Mouse (Mus musculus) liver, embryonic 13.5 days (tissue): Measurements from ENCODE around the gene Cd7. TPM values are rescaled to one million over a fixed set of nuclear protein-coding genes. Genes with fewer than 3 reads are reported as not detected.

Source experiments
- ATAC-seq: fragments of 200-750 bp; cut with Nextera tagmentation; 2 replicates; pipeline ENCODE4 v1.8.0; 2017; ENCODE audit warnings: low read depth, mild to moderate bottlenecking, moderate number of reproducible peaks, moderate library complexity
- DNase-seq: peaks from one replicate; pipeline ENCODE4 v3.0.0; 2022
- H3K27ac ChIP-seq: fragments of 300-500 bp; sonication (generic); 2 replicates; pipeline ENCODE4 v1.5.1; 2015; ENCODE audit warnings: moderate library complexity, mild to moderate bottlenecking, inconsistent platforms
- H3K27me3 ChIP-seq: fragments of 300-500 bp; sonication (generic); 2 replicates; pipeline ENCODE4 v1.6.1; 2015; ENCODE audit warnings: mild to moderate bottlenecking, inconsistent platforms
- H3K36me3 ChIP-seq: fragments of 300-500 bp; sonication (generic); 2 replicates; pipeline ENCODE4 v1.6.1; 2015; ENCODE audit warnings: mild to moderate bottlenecking, inconsistent platforms
- H3K4me1 ChIP-seq: fragments of 300-500 bp; sonication (generic); replicated peaks from 2 replicates; pipeline ENCODE4 v1.6.1; 2015; ENCODE audit warnings: inconsistent platforms
- H3K4me2 ChIP-seq: fragments of 300-500 bp; sonication (generic); 2 replicates; pipeline ENCODE4 v1.6.1; 2015; ENCODE audit warnings: inconsistent platforms, mild to moderate bottlenecking, moderate library complexity
- H3K4me3 ChIP-seq: fragments of 300-500 bp; sonication (generic); replicated peaks from 2 replicates; pipeline ENCODE4 v1.5.1; 2015; ENCODE audit warnings: mild to moderate bottlenecking, inconsistent platforms
- H3K9ac ChIP-seq: fragments of 300-500 bp; sonication (generic); 2 replicates; pipeline ENCODE4 v1.6.1; 2015; ENCODE audit warnings: mild to moderate bottlenecking, inconsistent platforms
- H3K9me3 ChIP-seq: fragments of 300-500 bp; sonication (generic); replicated peaks from 2 replicates; pipeline ENCODE4 v1.6.1; 2016; ENCODE audit warnings: inconsistent platforms
- WGBS: fragments of 180-500 bp; shearing (Covaris S2); methylation state at CpG from one replicate; pipeline ENCODE4 v1.1.7; 2015; ENCODE audit not compliant: insufficient replicate concordance; 5-methylcytosine and 5-hydroxymethylcytosine counted together
- polyA plus RNA-seq: library from polyadenylated mRNA; unstranded; fragments of >200 nt; fragmentation: Nextera tagmentation; extraction: Ambion mirVana; gene quantifications from 2 replicates; pipeline ENCODE4 v1.2.1, GENCODE M21; 2015

The Cd7 gene
- polyA plus RNA-seq, 1 experiment from 2014 or later, result 0.39 TPM

- Histone ChIP-seq H3K4me3 (peak within 1 kb of the TSS; percentile 96), H3K9me3 (no peaks in the 10 kb centered on the region), H3K4me2 (peak within 1 kb of the TSS; percentile 85), H3K27me3 (no peaks in the 10 kb centered on the region), H3K9ac (peak within 1 kb of the TSS; percentile 98), H3K4me1 (peaks cover 72% of the 10 kb centered on the region), H3K36me3 (peaks cover 14% of the 10 kb centered on the region), H3K27ac (peak within 1 kb of the TSS; percentile 94)
- DNase-seq (peak; percentile 96), ATAC-seq (peak; percentile 80)
- under 1% methylated on average over 57 of the region's 59 CpGs for WGBS
Observed at GRCm38 (mm10) chr11:120990951-120991526, 48.2 kb downstream of the Cd7 start, which contains the start of gene Csnk1d. Csnk1d (minus strand) TSS chr11:120991330.

GRCm38 (mm10) chr11:120990126-120990781, 49.0 kb downstream of the Cd7 start:
- Histone ChIP-seq H3K4me1 (peaks cover 80% of the 10 kb centered on the region), H3K4me3 (peak overlapping the region; percentile 96), H3K27me3 (no peaks in the 10 kb centered on the region), H3K4me2 (peak overlapping the region; percentile 85), H3K36me3 (peaks cover 22% of the 10 kb centered on the region), H3K9ac (peak overlapping the region; percentile 98), H3K9me3 (no peaks in the 10 kb centered on the region), H3K27ac (peak overlapping the region; percentile 94)
- DNase-seq, result peak; percentile 52
- WGBS, result 2% methylated on average over 31 of the region's 35 CpGs
- peak; percentile 73 for ATAC-seq

- Histone ChIP-seq H3K9ac (peak overlapping the region; percentile 98), H3K4me3 (peak overlapping the region; percentile 96), H3K27me3 (no peaks in the 10 kb centered on the region), H3K4me2 (peak overlapping the region; percentile 85), H3K4me1 (peaks cover 80% of the 10 kb centered on the region), H3K27ac (peak overlapping the region; percentile 94), H3K36me3 (peaks cover 29% of the 10 kb centered on the region), H3K9me3 (no peaks in the 10 kb centered on the region)
- no peak for DNase-seq
- no peak for ATAC-seq
- WGBS, result 33% methylated on average over 1 of the region's 1 CpGs
Observed at GRCm38 (mm10) chr11:120989523-120989922, 49.7 kb downstream of the Cd7 start.

- Histone ChIP-seq H3K4me3 (peak overlapping the region; percentile 96; the same call in 1 of the 2 replicates), H3K9ac (peak overlapping the region; percentile 20), H3K27me3 (no peaks in the 10 kb centered on the region), H3K9me3 (no peaks in the 10 kb centered on the region), H3K36me3 (peaks cover 40% of the 10 kb centered on the region), H3K4me1 (peaks cover 83% of the 10 kb centered on the region), H3K27ac (peak overlapping the region; percentile 62), H3K4me2 (peak overlapping the region; percentile 85)
- DNase-seq (no peak), ATAC-seq (no peak)
- 65% methylated on average over 4 of the region's 4 CpGs for WGBS
Observed at GRCm38 (mm10) chr11:120988410-120988809, 50.8 kb downstream of the Cd7 start.

GRCm38 (mm10) chr11:120987608-120988007, 51.6 kb downstream of the Cd7 start:
- no peaks in the 10 kb centered on the region for H3K27me3 ChIP-seq
- peaks cover 48% of the 10 kb centered on the region for H3K36me3 ChIP-seq
- no peak overlapping the region for H3K4me3 ChIP-seq
- H3K4me1 ChIP-seq, result peaks cover 87% of the 10 kb centered on the region
- no peak overlapping the region for H3K4me2 ChIP-seq
- H3K9ac ChIP-seq, result peak overlapping the region; percentile 13; the same call in 1 of the 2 replicates
- H3K9me3 ChIP-seq, result no peaks in the 10 kb centered on the region
- ATAC-seq, result no peak
- peak overlapping the region; percentile 34; the same call in 1 of the 2 replicates for H3K27ac ChIP-seq
- WGBS, result 80% methylated on average over 3 of the region's 3 CpGs
- no peak for DNase-seq

Other genes starting within 250 kb of the Cd7 start
- 82.6 and 86.2 TPM in 2 replicates for gene Dus1l, start 243.0 kb downstream of the Cd7 start, polyA plus RNA-seq
- 15.3 and 17.9 TPM in 2 replicates for gene Fasn, start 214.9 kb downstream of the Cd7 start, polyA plus RNA-seq
- gene Ccdc57, start 106.5 kb downstream of the Cd7 start, polyA plus RNA-seq, result 1.8 TPM in 2 replicates
- gene Slc16a3, start 90.9 kb downstream of the Cd7 start, polyA plus RNA-seq, result 71.4 and 81.7 TPM in 2 replicates
- gene Csnk1d, start 48.1 kb downstream of the Cd7 start, polyA plus RNA-seq, result 36.8 and 46.3 TPM in 2 replicates
- 0.09 and 0.33 TPM in 2 replicates for gene Sectm1b, start 24.2 kb upstream of the Cd7 start, polyA plus RNA-seq
- 0.76 and 1.2 TPM in 2 replicates for gene Sectm1a, start 41.8 kb upstream of the Cd7 start, polyA plus RNA-seq
- gene Tex19.2, start 79.3 kb upstream of the Cd7 start, polyA plus RNA-seq, result 0.08 and 0.12 TPM in 2 replicates
- 0.09 and 0.19 TPM in 2 replicates for gene Tex19.1, start 106.7 kb upstream of the Cd7 start, polyA plus RNA-seq
- gene Uts2r, start 120.9 kb upstream of the Cd7 start, polyA plus RNA-seq, result not detected in 2 replicates
- gene Hexdc, start 165.0 kb upstream of the Cd7 start, polyA plus RNA-seq, result 2.2 and 2.4 TPM in 2 replicates
- 14.7 and 14.9 TPM in 2 replicates for gene Ogfod3, start 165.3 kb upstream of the Cd7 start, polyA plus RNA-seq
- gene Cybc1, start 189.9 kb upstream of the Cd7 start, polyA plus RNA-seq, result 20.0 and 21.0 TPM in 2 replicates
- gene Narf, start 197.8 kb upstream of the Cd7 start, polyA plus RNA-seq, result 101 and 117 TPM in 2 replicates
- gene Foxk2, start 220.6 kb upstream of the Cd7 start, polyA plus RNA-seq, result 3.4 and 3.9 TPM in 2 replicates